In genomic region chr5:125195142-125195541, GRCm38 (mm10) we compare ENCODE assay signal across 22 mouse cellular contexts. TPM values are rescaled to one million over a fixed set of nuclear protein-coding genes. Genes with fewer than 3 reads are reported as not detected.
DNase-seq lines count a peak whose midpoint lies in the region; ATAC-seq and TF ChIP-seq lines count a peak whose summit lies in the region.
"Had no signal": no experiment of that assay in that cellular context is flagged by ENCODE, and none has a peak within 500 bp of the region (broad histone marks: within the 10 kb centered on the region; RNA-seq: fewer than 3 reads in every experiment).

No protein-coding gene starts in this region.

- H3K4me2 ChIP-seq in hindbrain, postnatal 0 days (ENCODE audit: low read depth, low read length): no peak overlapping the region
- H3K4me2 ChIP-seq: embryonic facial prominence, embryonic 15.5 days had no signal

- no peak overlapping the region for H3K9ac ChIP-seq in hindbrain, postnatal 0 days (replicated peaks; ENCODE audit: low read length)
- H3K9ac ChIP-seq: embryonic facial prominence, embryonic 15.5 days had no signal

- no peaks in the 10 kb centered on the region for H3K9me3 ChIP-seq in hindbrain, postnatal 0 days (ENCODE audit: low read length)
- no peaks in the 10 kb centered on the region for H3K9me3 ChIP-seq in hindbrain, embryonic 10.5 days
- H3K9me3 ChIP-seq: embryonic facial prominence, embryonic 15.5 days had no signal

- no peak overlapping the region for H3K27ac ChIP-seq in hindbrain, postnatal 0 days
- H3K27ac ChIP-seq in hindbrain, embryonic 10.5 days: no peak overlapping the region
- H3K27ac ChIP-seq: embryonic facial prominence, embryonic 15.5 days; gastrocnemius, adult 2 months; kidney, postnatal 0 days had no signal

- no peak for TF ChIP-seq CTCF in hindbrain, postnatal 0 days (IDR thresholded peaks at IDR 0.05; ENCODE audit: low read depth)

- no peaks in the 10 kb centered on the region for H3K27me3 ChIP-seq in hindbrain, postnatal 0 days (ENCODE audit: insufficient read depth, low read length)
- H3K27me3 ChIP-seq in hindbrain, embryonic 10.5 days (ENCODE audit: insufficient read depth, poor library complexity, severe bottlenecking): peaks cover 18% of the 10 kb centered on the region; the same call in 1 of the 2 replicates
- H3K27me3 ChIP-seq: embryonic facial prominence, embryonic 15.5 days; Patski had no signal

- H3K4me3 ChIP-seq in hindbrain, postnatal 0 days (ENCODE audit: low read length): no peak overlapping the region
- H3K4me3 ChIP-seq in hindbrain, embryonic 10.5 days: no peak overlapping the region
- H3K4me3 ChIP-seq: embryonic facial prominence, embryonic 15.5 days; gastrocnemius, adult 2 months; myocyte had no signal

- no peaks in the 10 kb centered on the region for H3K36me3 ChIP-seq in hindbrain, postnatal 0 days (ENCODE audit: insufficient read depth, low read length)
- H3K36me3 ChIP-seq in hindbrain, embryonic 10.5 days: no peaks in the 10 kb centered on the region
- H3K36me3 ChIP-seq: embryonic facial prominence, embryonic 15.5 days; G1E had no signal

- WGBS in hindbrain, postnatal 0 days: 34% methylated on average over 3 of the region's 3 CpGs
- WGBS in hindbrain, embryonic 10.5 days: 49% methylated on average over 3 of the region's 3 CpGs

- ATAC-seq in hindbrain, postnatal 0 days: no peak
- no peak for ATAC-seq in activated CD4-positive, CD25-positive, alpha-beta regulatory T cell, adult 4 months
- ATAC-seq: hindbrain, embryonic 16.5 days; Patski had no signal

- DNase-seq in cerebellum, postnatal 10 days: peak; percentile 73 to 79
- no peak for DNase-seq in cerebellum, postnatal 4 days (ENCODE audit: low spot score in 2 of 2)
- DNase-seq in hindbrain, postnatal 0 days (ENCODE audit: low spot score): peak; percentile 45
- DNase-seq in hindbrain, embryonic 10.5 days (ENCODE audit: low spot score): no peak
- DNase-seq in 416B (ENCODE audit: low read depth): peak; percentile 19
- peak; percentile 35 for DNase-seq in retina, embryonic 14.5 days (ENCODE audit: low spot score)
- DNase-seq: adrenal gland, adult 2 months; cerebellum, adult 11-12 months; cerebellum, postnatal 36 days; gastrocnemius, adult 2 months; heart, postnatal 36 days; kidney, adult 18-20 months; lung, postnatal 4 days; midbrain, embryonic 14.5 days; thymus, postnatal 36 days had no signal

- H3K4me1 ChIP-seq in hindbrain, postnatal 0 days (ENCODE audit: insufficient read depth, low read length): no peaks in the 10 kb centered on the region
- H3K4me1 ChIP-seq in hindbrain, embryonic 10.5 days (replicated peaks): peaks cover 30% of the 10 kb centered on the region

RNA-seq across cellular contexts. Expression of gene Ncor2, which starts 16.1 kb away (rescaled TPM):
- 35.4 and 37.5 TPM in 2 replicates for total RNA-seq in hindbrain, postnatal 0 days (2014; rRNA removed)
- polyA plus RNA-seq in hindbrain, postnatal 0 days (2015; fragmentation: Nextera tagmentation; extraction: Ambion mirVana): 20.9 and 22.7 TPM in 2 replicates
- 18.1 and 19.7 TPM in 2 replicates for polyA plus RNA-seq in hindbrain, embryonic 10.5 days (2016; fragmentation: Nextera tagmentation; extraction: Ambion mirVana)
- polyA plus RNA-seq in activated CD4-positive, CD25-positive, alpha-beta regulatory T cell, adult 4 months (2017; shearing (Covaris generic)): 1 to 10 TPM; 2.9 to 8.0 TPM
- total RNA-seq: G1E had no signal

Comparison
In these comparisons a context has a peak if more than half of its experiments do, and no peak if none do; other contexts are left out.
1. DNase-seq: peak in cerebellum, postnatal 10 days (2 of 2), hindbrain, postnatal 0 days (single experiment), 416B (single experiment) and retina, embryonic 14.5 days (single experiment); none in cerebellum, postnatal 4 days (0 of 2) and hindbrain, embryonic 10.5 days (single experiment).